Mouse (Mus musculus): ENCODE results near the gene Hps6. TPM values are rescaled to one million over a fixed set of nuclear protein-coding genes. Genes with fewer than 3 reads are reported as not detected.

Hps6 gene
- polyA plus RNA-seq, 1 experiment from 2014 or later = 3.8 TPM

DNA sequence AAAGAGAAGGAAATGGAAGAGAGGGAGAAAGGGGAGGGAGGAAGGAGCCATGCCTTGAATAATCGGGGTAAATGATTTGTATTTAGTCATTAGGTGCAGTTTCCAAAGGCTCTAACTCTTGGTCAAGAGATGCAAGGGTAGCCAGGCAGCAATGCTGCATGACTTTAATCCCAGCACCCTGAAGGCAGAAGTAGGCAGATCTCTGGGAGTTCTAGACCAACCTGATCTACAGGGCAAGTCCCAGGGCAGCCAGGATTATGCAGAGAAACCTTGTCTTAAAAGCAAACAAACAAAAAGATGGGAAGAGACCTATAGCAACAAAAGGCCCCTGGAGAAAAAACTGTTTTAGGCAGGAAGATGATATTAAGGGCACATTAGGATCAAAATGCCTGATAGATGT is 3.9 kb upstream of the Hps6 start:
- ATAC-seq (ENCODE audit: low FRiP score) = no peak
- no peak overlapping the region for H3K4me3 ChIP-seq
- no peaks in the 10 kb centered on the region for H3K36me3 ChIP-seq
- H3K27me3 ChIP-seq = peaks cover 19% of the 10 kb centered on the region
- H3K4me1 ChIP-seq (replicated peaks) = peaks cover 24% of the 10 kb centered on the region
- 0 out of 2 replicates have a peak overlapping the region, but pooled peaks have one; percentile 71 for H3K9ac ChIP-seq
- WGBS = 84% methylated on average over 1 of the region's 1 CpGs
- no peak overlapping the region for H3K27ac ChIP-seq
- H3K4me2 ChIP-seq = no peak overlapping the region; the same call in 1 of the 2 replicates
- H3K9me3 ChIP-seq = no peaks in the 10 kb centered on the region

DNA sequence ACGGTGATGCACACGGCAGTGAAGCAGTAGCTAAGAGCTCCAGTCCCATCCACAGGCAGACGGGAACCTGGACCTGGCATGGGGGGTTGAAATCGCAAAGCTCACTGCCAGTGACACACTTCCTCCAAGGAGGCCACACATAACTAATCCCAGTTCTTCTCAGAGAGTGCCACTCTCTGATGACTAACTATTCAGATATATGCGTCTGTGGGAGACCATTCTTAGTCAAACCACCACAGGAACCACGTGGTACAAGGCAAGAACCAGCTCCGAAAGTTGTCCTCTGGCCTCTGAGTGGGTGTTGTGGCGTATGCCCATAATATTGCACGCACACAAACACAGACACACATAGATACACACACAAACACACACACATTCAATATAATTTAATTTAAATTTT is 1.0 kb upstream of the Hps6 start:
- no peak overlapping the region for H3K9ac ChIP-seq
- H3K4me3 ChIP-seq = no peak overlapping the region
- no peak for ATAC-seq (ENCODE audit: low FRiP score)
- no peaks in the 10 kb centered on the region for H3K36me3 ChIP-seq
- H3K4me1 ChIP-seq (replicated peaks) = peaks cover 23% of the 10 kb centered on the region
- H3K9me3 ChIP-seq = no peaks in the 10 kb centered on the region
- H3K27ac ChIP-seq = no peak overlapping the region
- H3K27me3 ChIP-seq = peaks cover 33% of the 10 kb centered on the region
- H3K4me2 ChIP-seq = no peak overlapping the region
- WGBS = 83% methylated on average over 9 of the region's 9 CpGs

DNA sequence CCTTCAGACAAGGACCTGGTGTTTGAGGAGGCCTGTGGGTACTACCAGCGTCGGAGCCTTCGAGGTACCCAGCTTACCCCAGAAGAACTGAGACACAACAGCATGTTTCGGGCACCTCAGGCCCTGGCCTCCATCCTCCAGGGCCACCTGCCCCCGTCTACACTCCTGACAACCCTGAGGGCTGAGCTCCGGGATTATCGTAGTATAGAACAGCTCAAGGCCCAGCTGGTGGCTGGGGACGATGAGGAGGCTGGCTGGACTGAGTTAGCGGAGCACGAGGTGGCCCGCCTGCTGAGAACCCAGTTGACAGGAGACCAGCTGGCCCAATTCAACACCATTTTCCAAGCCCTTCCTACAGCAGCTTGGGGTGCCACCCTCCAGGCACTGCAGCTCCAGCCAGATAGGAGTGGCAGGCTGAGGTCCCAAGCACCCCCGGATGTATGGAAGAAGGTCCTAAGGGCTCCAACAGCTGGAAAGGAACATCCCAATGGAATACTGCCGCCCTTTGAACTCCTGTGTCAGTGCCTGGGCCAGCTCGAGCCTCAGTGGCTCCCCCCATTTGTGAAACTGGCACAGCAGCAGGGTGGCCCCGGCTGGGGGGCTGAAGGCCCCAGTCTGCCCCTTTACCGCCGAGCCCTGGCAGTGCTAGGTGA is 1.6 kb downstream of the Hps6 start:
- peak overlapping the region; percentile 39; the same call in 1 of the 2 replicates for H3K9ac ChIP-seq
- H3K27ac ChIP-seq = no peak overlapping the region
- H3K9me3 ChIP-seq = no peaks in the 10 kb centered on the region
- 75% methylated on average over 17 of the region's 17 CpGs for WGBS
- H3K4me2 ChIP-seq = 0 out of 2 replicates have a peak overlapping the region, but pooled peaks have one; percentile 90
- no peak for ATAC-seq (ENCODE audit: low FRiP score)
- peaks cover 18% of the 10 kb centered on the region for H3K4me1 ChIP-seq (replicated peaks)
- H3K4me3 ChIP-seq = no peak overlapping the region
- peaks cover 33% of the 10 kb centered on the region for H3K27me3 ChIP-seq
- H3K36me3 ChIP-seq = no peaks in the 10 kb centered on the region

DNA sequence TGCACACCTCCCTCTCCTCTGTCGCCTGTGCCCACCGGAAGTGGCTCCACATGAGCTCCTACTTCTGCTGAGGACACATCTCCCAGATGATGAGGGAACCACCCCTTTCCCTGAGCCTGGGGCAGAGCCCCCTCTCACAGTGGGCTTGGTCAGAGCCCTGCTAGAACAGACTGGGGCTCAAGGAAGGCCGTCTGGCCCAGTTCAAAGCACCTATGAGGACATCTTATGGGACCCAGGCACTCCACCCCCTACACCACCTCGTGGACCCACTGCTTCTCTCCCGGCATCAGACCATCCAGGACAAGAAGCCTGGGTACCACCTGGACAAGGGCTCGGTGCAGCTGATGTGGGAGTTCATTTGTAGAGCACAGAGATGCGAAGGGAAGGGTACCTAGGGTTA is 2.4 kb downstream of the Hps6 start:
- Histone ChIP-seq H3K9me3 (no peaks in the 10 kb centered on the region), H3K36me3 (no peaks in the 10 kb centered on the region), H3K4me1 (replicated peaks) (peaks cover 18% of the 10 kb centered on the region), H3K4me2 (no peak overlapping the region), H3K27me3 (peaks cover 33% of the 10 kb centered on the region), H3K27ac (no peak overlapping the region), H3K4me3 (no peak overlapping the region), H3K9ac (peak overlapping the region; percentile 39; the same call in 1 of the 2 replicates)
- no peak for ATAC-seq (ENCODE audit: low FRiP score)
- 92% methylated on average over 7 of the region's 7 CpGs for WGBS

DNA sequence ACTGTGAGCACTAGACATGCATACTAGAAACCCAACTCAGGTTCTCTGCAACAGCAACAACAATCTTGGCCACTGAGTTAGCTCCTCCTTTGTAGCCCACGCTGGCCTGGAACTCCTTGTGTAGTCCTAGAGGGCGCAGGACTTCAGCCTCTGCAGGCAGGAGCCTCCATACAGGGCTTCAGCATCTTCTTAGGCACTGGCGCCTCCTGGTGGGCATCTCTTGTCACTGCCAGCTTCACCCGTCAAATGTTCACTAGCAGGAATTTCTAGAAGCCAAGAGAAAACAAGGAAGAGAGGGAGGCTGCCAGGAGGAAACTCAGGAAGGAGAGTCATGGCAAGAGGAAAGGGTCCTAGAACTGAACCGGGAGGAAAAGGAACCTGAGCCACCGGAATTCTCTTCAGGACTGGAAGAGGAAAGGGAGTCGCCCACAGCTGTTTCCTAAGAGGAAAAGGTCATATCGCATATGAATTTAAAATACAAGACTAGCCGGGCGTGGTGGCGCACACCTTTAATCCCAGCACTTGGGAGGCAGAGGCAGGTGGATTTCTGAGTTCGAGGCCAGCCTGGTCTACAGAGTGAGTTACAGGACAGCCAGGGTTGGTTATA is 11.4 kb downstream of the Hps6 start:
- Histone ChIP-seq H3K4me3 (no peak overlapping the region), H3K4me2 (no peak overlapping the region), H3K9ac (no peak overlapping the region), H3K4me1 (replicated peaks) (no peaks in the 10 kb centered on the region), H3K27me3 (no peaks in the 10 kb centered on the region), H3K36me3 (no peaks in the 10 kb centered on the region), H3K9me3 (0 out of 2 replicates have a peak, but pooled peaks cover 3% of the 10 kb centered on the region), H3K27ac (no peak overlapping the region)
- no peak for ATAC-seq (ENCODE audit: low FRiP score)
- WGBS = 41% methylated on average over 12 of the region's 12 CpGs

DNA sequence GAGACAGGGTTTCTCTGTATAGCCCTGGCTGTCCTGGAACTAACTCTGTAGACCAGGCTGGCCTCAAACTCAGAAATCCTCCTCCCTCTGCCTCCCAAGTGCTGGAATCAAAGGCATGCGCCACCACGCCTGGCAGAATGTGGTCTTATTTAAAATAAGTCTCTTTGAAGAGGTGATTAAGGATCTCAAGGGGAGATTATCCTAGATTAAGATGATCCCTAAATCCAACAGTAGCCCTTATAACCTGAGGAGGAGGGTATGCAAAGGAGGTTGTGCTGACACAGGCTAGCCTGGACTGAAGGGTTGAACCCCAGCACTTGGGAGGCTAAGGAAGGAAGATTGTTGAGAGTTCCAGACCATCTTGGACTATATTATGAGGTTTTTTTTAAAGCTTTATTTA is 12.7 kb downstream of the Hps6 start:
- 83% methylated on average over 2 of the region's 2 CpGs for WGBS
- Histone ChIP-seq H3K4me1 (replicated peaks) (no peaks in the 10 kb centered on the region), H3K9ac (no peak overlapping the region), H3K4me3 (no peak overlapping the region), H3K36me3 (no peaks in the 10 kb centered on the region), H3K4me2 (no peak overlapping the region), H3K27ac (no peak overlapping the region), H3K9me3 (0 out of 2 replicates have a peak, but pooled peaks cover under 1% of the 10 kb centered on the region), H3K27me3 (no peaks in the 10 kb centered on the region)
- ATAC-seq (ENCODE audit: low FRiP score) = no peak

DNA sequence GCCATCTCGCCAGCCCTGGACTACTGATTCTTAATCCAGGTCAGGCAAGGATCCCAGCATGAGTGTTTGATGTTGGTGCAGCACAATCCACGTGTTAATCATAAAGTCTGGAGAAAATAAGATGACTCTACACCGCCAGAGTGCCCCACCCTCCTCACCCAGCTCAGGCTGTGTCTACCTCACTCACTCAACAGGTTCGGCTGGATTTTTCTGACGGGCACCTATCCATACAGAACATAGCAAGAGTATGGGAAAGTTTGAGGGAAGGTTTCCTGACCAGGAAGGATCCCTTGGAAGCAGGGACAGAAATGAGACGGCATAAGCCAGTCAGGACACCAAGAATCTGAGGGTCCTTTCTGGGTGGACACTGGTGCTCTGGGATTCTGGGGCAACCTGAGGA is 21.7 kb downstream of the Hps6 start:
- no peak for ATAC-seq (ENCODE audit: low FRiP score)
- peaks cover 6% of the 10 kb centered on the region for H3K36me3 ChIP-seq
- 84% methylated on average over 6 of the region's 6 CpGs for WGBS
- H3K9me3 ChIP-seq = 0 out of 2 replicates have a peak, but pooled peaks cover 4% of the 10 kb centered on the region
- H3K4me1 ChIP-seq (replicated peaks) = peaks cover 4% of the 10 kb centered on the region; the same call in 1 of the 2 replicates
- H3K9ac ChIP-seq = no peak overlapping the region
- H3K4me2 ChIP-seq = no peak overlapping the region
- H3K27ac ChIP-seq = no peak overlapping the region
- H3K27me3 ChIP-seq = no peaks in the 10 kb centered on the region
- no peak overlapping the region for H3K4me3 ChIP-seq

DNA sequence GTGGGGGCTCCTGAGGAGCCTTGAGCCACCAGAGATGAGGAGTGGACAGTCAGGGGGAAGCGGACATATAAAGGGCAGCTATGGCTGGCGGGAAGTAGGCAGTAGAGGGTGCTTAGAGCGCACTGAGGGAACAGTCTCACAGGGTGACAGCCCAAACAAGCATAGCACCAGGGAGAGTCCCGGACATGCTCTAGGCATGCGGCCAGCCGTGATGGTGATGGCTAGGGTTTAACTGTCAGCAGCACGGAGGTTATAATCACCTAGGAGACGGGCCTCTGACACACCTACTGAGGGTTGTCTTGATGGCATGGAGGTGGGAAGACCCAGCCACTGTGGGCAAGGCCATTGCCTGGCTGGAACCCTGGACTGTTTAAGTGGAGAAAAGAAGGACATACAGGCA is 23.3 kb downstream of the Hps6 start:
- peaks cover 18% of the 10 kb centered on the region for H3K36me3 ChIP-seq
- ATAC-seq (ENCODE audit: low FRiP score) = no peak
- H3K9me3 ChIP-seq = 0 out of 2 replicates have a peak, but pooled peaks cover 4% of the 10 kb centered on the region
- no peaks in the 10 kb centered on the region for H3K27me3 ChIP-seq
- H3K9ac ChIP-seq = no peak overlapping the region
- peaks cover 4% of the 10 kb centered on the region; the same call in 1 of the 2 replicates for H3K4me1 ChIP-seq (replicated peaks)
- 72% methylated on average over 8 of the region's 8 CpGs for WGBS
- H3K4me3 ChIP-seq = no peak overlapping the region
- H3K27ac ChIP-seq = no peak overlapping the region
- H3K4me2 ChIP-seq = no peak overlapping the region

DNA sequence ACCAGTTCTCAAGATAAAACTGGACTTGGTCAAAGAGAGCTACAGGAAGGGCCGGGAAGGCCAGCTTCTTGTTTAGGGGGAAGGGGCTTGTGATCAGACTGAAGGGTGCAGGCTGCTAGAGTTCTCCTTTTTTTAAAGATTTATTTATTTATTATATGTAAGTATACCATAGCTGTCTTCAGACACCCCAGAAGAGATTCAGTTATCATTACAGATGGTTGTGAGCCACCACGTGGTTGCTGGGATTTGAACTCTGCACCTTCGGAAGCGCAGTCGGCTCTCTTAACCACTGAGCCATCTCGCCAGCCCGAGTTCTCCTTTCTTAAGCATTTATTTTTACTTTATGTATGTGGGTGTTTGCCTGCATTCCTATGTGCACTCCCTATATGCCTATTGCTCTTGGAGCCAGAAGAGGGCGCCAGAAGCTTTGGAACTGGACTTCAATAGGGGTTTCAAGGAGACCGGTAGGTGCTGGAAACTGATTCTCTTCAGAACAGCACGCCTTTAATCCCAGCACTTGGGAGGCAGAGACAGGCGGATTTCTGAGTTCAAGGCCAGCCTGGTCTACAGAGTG is 25.5 kb downstream of the Hps6 start:
- no peak overlapping the region for H3K4me3 ChIP-seq
- no peak overlapping the region for H3K4me2 ChIP-seq
- 0 out of 2 replicates have a peak, but pooled peaks cover 4% of the 10 kb centered on the region for H3K9me3 ChIP-seq
- H3K4me1 ChIP-seq (replicated peaks) = peaks cover 4% of the 10 kb centered on the region; the same call in 1 of the 2 replicates
- peaks cover 41% of the 10 kb centered on the region for H3K36me3 ChIP-seq
- no peak for ATAC-seq (ENCODE audit: low FRiP score)
- WGBS = 74% methylated on average over 11 of the region's 11 CpGs
- no peak overlapping the region for H3K9ac ChIP-seq
- no peaks in the 10 kb centered on the region for H3K27me3 ChIP-seq
- no peak overlapping the region for H3K27ac ChIP-seq

DNA sequence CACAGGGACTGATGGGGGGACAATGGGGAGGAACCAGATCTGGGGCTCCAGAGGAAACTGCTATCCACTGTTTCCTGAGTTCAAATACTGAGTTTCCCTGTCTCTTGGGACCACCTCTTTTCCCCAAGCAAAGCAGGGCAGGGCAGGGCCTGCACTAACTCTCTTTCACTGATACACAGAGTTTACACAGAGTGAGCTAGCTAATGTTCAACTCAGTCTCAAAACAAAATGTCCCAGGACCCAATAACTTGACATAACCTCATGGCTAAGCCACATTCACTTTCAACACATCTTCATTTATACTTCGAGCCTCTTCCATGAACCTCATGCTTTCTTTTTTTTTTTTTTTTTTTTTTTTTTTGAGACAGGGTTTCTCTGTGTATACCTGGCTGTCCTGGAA is 26.3 kb downstream of the Hps6 start:
- Histone ChIP-seq H3K4me1 (replicated peaks) (peaks cover 4% of the 10 kb centered on the region; the same call in 1 of the 2 replicates), H3K4me3 (no peak overlapping the region), H3K9me3 (0 out of 2 replicates have a peak, but pooled peaks cover 4% of the 10 kb centered on the region), H3K4me2 (no peak overlapping the region), H3K36me3 (peaks cover 49% of the 10 kb centered on the region), H3K9ac (no peak overlapping the region), H3K27me3 (no peaks in the 10 kb centered on the region), H3K27ac (no peak overlapping the region)
- WGBS = 96% methylated on average over 1 of the region's 1 CpGs
- ATAC-seq (ENCODE audit: low FRiP score) = no peak

DNA sequence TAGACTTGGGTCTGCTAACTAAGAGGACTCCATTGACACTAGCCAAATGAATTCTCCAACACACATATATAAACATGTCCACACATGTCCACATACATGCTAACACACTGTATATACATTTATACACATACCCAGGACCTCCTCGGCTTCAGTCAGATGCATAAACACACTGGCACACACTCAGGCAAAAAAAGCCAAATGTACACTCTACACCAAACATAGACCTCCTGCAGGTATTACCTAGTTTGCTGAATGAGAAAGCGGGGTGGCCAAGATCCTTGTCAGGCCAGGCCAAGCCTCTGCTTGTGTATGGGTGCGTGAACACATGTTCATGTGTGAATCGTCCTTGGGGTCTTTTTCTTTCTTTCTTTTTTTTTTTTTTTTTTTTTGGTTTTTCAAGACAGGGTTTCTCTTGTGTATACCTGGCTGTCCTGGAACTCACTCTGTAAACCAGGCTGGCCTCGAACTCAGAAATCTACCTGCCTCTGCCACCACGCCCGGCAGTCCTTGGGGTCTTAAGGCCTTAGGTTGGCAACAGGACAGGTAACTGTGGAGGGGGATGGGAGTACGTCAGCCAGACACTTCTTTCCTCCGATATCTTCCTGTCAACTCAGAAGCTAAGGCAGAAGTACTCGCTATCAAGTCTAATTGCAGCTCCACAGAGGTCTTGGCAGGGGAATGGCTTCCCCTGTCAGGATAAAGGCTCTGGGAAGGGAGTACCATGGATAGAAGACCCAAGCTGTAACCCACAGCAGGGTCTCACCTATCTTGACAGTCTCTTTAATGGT is 27.1 kb downstream of the Hps6 start:
- no peak overlapping the region for H3K4me3 ChIP-seq
- H3K27ac ChIP-seq = peak overlapping the region; percentile 1; the same call in 1 of the 2 replicates
- peaks cover 4% of the 10 kb centered on the region; the same call in 1 of the 2 replicates for H3K4me1 ChIP-seq (replicated peaks)
- no peak overlapping the region for H3K9ac ChIP-seq
- WGBS = 97% methylated on average over 10 of the region's 10 CpGs
- H3K36me3 ChIP-seq = peaks cover 57% of the 10 kb centered on the region
- H3K9me3 ChIP-seq = 0 out of 2 replicates have a peak, but pooled peaks cover 4% of the 10 kb centered on the region
- H3K4me2 ChIP-seq = no peak overlapping the region
- ATAC-seq (ENCODE audit: low FRiP score) = no peak
- no peaks in the 10 kb centered on the region for H3K27me3 ChIP-seq
